Mouse (Mus musculus): Measurements from ENCODE around the gene Shd.

DNA sequence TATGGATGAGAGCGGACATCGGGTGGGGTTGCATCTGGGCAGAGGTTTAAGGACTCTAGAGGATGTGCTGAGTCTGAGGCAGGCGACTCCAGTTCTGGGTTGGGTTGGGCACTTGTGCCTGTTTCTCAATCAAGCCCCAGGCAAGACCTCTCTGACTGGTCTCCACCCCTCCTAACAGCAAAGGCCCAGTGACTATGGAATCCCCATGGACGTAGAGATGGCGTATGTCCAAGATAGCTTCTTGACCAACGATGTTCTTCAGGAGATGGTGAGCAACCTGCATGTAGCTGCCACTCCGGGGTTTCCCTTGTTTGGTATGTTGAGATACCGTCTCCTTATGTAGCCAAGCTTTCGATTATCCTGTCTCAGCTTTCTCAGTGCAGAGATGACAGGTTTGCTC lies 45.0 kb downstream of the Shd start:
- TF ChIP-seq MAFK (IDR thresholded peaks at IDR 0.05; ENCODE audit: insufficient read depth, low read depth, low read length) (no peak), ZC3H11A (IDR thresholded peaks at IDR 0.05; ENCODE audit: borderline replicate concordance, low read depth, low read length) (no peak), ZNF384 (IDR thresholded peaks at IDR 0.05; ENCODE audit: low read depth, low read length) (no peak)
